Mouse (Mus musculus) spleen, postnatal 10 days (tissue): Measurements from ENCODE around the gene Adam11.

Experiments
- DNase-seq, 2 experiments: peaks; one replicate each; pipeline ENCODE4 v3.0.0; 2021 to 2022; ENCODE audit warnings: low spot score in 2 of 2

Adam11 gene

GRCm38 (mm10) chr11:102753591-102754324 lies 7.5 kb upstream of the Adam11 start:
- peak in 1 of 2 experiments; percentile 49 for DNase-seq

GRCm38 (mm10) chr11:102754416-102754815 lies 6.8 kb upstream of the Adam11 start:
- DNase-seq = no peak

- no peak for DNase-seq
Measured at GRCm38 (mm10) chr11:102755391-102755790, 5.8 kb upstream of the Adam11 start.

GRCm38 (mm10) chr11:102758977-102759376 lies 2.3 kb upstream of the Adam11 start:
- no peak for DNase-seq

GRCm38 (mm10) chr11:102760805-102761308 lies 382 bp upstream of the Adam11 start:
- DNase-seq = no peak

GRCm38 (mm10) chr11:102762248-102762647 lies 1.0 kb downstream of the Adam11 start:
- DNase-seq = no peak

- no peak for DNase-seq
Measured at GRCm38 (mm10) chr11:102763009-102763767, 1.9 kb downstream of the Adam11 start.

- DNase-seq = no peak
Measured at GRCm38 (mm10) chr11:102765416-102765815, 4.2 kb downstream of the Adam11 start.

GRCm38 (mm10) chr11:102767055-102767670 lies 5.9 kb downstream of the Adam11 start:
- DNase-seq = no peak

GRCm38 (mm10) chr11:102769141-102769540 lies 7.9 kb downstream of the Adam11 start:
- no peak for DNase-seq

GRCm38 (mm10) chr11:102769993-102770661 lies 8.9 kb downstream of the Adam11 start:
- no peak for DNase-seq

- DNase-seq = no peak
Measured at GRCm38 (mm10) chr11:102770662-102771435, 9.6 kb downstream of the Adam11 start.

- DNase-seq = no peak
Measured at GRCm38 (mm10) chr11:102771916-102772714, 10.9 kb downstream of the Adam11 start.

GRCm38 (mm10) chr11:102772771-102773700 lies 11.8 kb downstream of the Adam11 start:
- no peak for DNase-seq

- peak; percentile 70 to 82 for DNase-seq
Measured at GRCm38 (mm10) chr11:102773713-102774611, 12.7 kb downstream of the Adam11 start.

- DNase-seq = peak in 1 of 2 experiments; percentile 50
Measured at GRCm38 (mm10) chr11:102774621-102775141, 13.4 kb downstream of the Adam11 start.

GRCm38 (mm10) chr11:102777598-102777997 lies 16.4 kb downstream of the Adam11 start:
- DNase-seq = peak in 1 of 2 experiments; percentile 56

GRCm38 (mm10) chr11:102778165-102778564 lies 16.9 kb downstream of the Adam11 start:
- no peak for DNase-seq
